Mouse (Mus musculus) neural tube, embryonic 14.5 days (tissue): ENCODE measurements around the gene Tef. TPM values are rescaled to one million over a fixed set of nuclear protein-coding genes. Genes with fewer than 3 reads are reported as not detected.

Experiments used
- ATAC-seq: fragments of 200-750 bp; cut with Nextera tagmentation; 2 replicates; pipeline ENCODE4 v1.8.0; 2017; ENCODE audit warnings: low read depth, mild to moderate bottlenecking, moderate TSS enrichment, moderate library complexity
- H3K27ac ChIP-seq: fragments of 300-500 bp; sonication (generic); 2 replicates; pipeline ENCODE4 v1.5.1; 2014; ENCODE audit warnings: low read depth, mild to moderate bottlenecking, control low read depth, low read length, moderate library complexity, mixed read lengths
- H3K27me3 ChIP-seq: fragments of 300-500 bp; sonication (generic); 2 replicates; pipeline ENCODE4 v1.6.1; 2014; ENCODE audit warnings: low read length; ENCODE audit not compliant: control insufficient read depth, insufficient read depth
- H3K36me3 ChIP-seq: fragments of 300-500 bp; sonication (generic); 2 replicates; pipeline ENCODE4 v1.6.1; 2014; ENCODE audit warnings: low read length, mixed read lengths; ENCODE audit not compliant: control insufficient read depth, insufficient read depth
- H3K4me1 ChIP-seq: fragments of 300-500 bp; sonication (generic); 2 replicates; pipeline ENCODE4 v1.6.1; 2014; ENCODE audit warnings: low read length; ENCODE audit not compliant: control insufficient read depth, insufficient read depth
- H3K4me2 ChIP-seq: fragments of 300-500 bp; sonication (generic); 2 replicates; pipeline ENCODE4 v1.6.1; 2014; ENCODE audit warnings: mild to moderate bottlenecking, low read depth, low read length, control low read depth
- H3K4me3 ChIP-seq: fragments of 300-500 bp; sonication (generic); 2 replicates; pipeline ENCODE4 v1.5.1; 2014; ENCODE audit warnings: low read depth, low read length, control low read depth, mixed read lengths
- H3K9ac ChIP-seq: fragments of 300-500 bp; sonication (generic); replicated peaks from 2 replicates; pipeline ENCODE4 v1.6.1; 2014; ENCODE audit warnings: low read depth, mild to moderate bottlenecking, control low read depth, low read length, mixed read lengths
- H3K9me3 ChIP-seq: fragments of 300-500 bp; sonication (generic); 2 replicates; pipeline ENCODE4 v1.6.1; 2016; ENCODE audit warnings: low read length; ENCODE audit not compliant: control insufficient read depth
- WGBS: fragments of 180-500 bp; shearing (Covaris S2); extraction: QIAGEN DNeasy Blood & Tissue Kit; methylation state at CpG from one replicate; pipeline ENCODE4 v1.1.7; 2014; 5-methylcytosine and 5-hydroxymethylcytosine counted together
- polyA plus RNA-seq: library from polyadenylated mRNA; unstranded; fragments of >200 nt; fragmentation: Nextera tagmentation; extraction: Ambion mirVana; gene quantifications from 2 replicates; pipeline ENCODE4 v1.2.1, GENCODE M21; 2014

Tef gene
- 17.9 and 19.3 TPM in 2 replicates for polyA plus RNA-seq

DNA sequence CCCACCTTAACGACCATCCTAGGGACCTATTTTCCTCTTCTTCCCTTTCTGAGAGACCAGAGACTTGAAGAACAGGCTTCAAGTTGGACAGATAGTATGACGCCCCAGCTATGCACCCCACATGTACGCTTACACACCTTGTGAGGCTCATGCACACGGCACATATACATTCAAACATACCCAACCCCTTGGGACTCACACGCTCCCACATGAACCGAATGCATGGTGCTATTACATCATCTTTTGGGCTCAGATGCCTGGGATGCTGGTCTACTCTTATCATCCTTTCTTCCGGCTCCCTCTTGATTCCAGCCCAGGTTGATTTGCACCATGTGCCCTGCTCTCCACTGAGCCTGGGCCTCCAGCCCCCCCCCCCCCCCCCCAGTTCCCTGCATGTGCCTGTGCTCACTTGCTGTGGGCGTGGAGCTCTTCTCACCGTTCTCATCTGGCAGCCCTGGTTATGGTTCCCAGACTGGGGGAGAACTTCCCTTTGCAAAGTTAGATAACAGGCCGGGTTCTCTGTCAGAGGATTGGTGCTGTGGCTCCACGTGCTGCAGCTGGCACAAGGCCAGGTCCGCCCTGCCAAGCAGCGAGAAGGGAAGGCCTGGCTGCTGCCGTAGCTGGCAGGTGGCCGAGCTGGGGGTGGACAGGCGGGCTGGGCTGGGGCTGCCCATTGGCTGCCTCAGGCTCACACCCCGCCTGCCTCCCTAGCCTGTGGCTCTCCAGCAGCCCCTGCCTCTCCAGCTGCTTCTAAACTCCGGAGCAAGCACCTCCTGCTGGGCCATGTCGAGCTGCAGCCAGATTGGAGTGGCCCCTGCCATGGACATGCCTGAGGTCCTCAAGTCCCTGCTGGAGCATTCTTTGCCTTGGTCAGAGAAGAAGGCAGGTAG lies at the start of gene Tef:
Gene Tef (plus strand): TSS at position 421 of the 890 bp plus-strand sequence.
- peak within 1 kb of the TSS; percentile 47; the same call in 1 of the 2 replicates for H3K9ac ChIP-seq
- H3K27me3 ChIP-seq: no peaks in the 10 kb centered on the region
- H3K9me3 ChIP-seq: no peaks in the 10 kb centered on the region
- peak; percentile 97 for ATAC-seq
- H3K4me3 ChIP-seq: peak within 1 kb of the TSS; percentile 22
- no peaks in the 10 kb centered on the region for H3K36me3 ChIP-seq
- WGBS: 27% methylated on average over 19 of the region's 19 CpGs
- peaks cover 13% of the 10 kb centered on the region; the same call in 1 of the 2 replicates for H3K4me1 ChIP-seq
- no peak within 1 kb of the TSS; the same call in 1 of the 2 replicates for H3K27ac ChIP-seq
- H3K4me2 ChIP-seq: peak within 1 kb of the TSS; percentile 49

DNA sequence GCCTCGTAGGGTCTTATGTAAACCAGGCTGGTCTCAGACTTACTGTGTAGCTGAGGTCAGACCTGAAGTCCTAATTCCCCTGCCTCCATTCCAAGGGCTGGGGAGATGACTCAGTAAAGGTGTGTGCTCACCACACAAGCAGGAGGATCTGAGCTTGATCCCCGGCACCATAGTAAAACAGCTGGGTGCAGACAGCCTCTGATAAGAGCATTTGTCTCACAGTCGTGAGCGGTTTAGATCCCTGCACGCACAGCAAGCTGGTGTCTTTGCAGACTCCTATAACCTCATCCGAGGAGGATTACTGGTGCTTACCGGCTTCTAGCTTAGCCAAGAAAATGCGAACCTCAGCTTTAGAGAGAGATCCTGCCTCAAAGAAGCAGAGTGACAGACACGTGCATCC lies 48.6 kb upstream of the Tef start:
- Histone ChIP-seq H3K27me3 (no peaks in the 10 kb centered on the region), H3K27ac (no peak overlapping the region), H3K36me3 (no peaks in the 10 kb centered on the region), H3K4me2 (no peak overlapping the region), H3K9ac (no peak overlapping the region), H3K4me3 (no peak overlapping the region), H3K9me3 (no peaks in the 10 kb centered on the region), H3K4me1 (peaks cover 9% of the 10 kb centered on the region; the same call in 1 of the 2 replicates)
- 96% methylated on average over 9 of the region's 9 CpGs for WGBS
- ATAC-seq: no peak

DNA sequence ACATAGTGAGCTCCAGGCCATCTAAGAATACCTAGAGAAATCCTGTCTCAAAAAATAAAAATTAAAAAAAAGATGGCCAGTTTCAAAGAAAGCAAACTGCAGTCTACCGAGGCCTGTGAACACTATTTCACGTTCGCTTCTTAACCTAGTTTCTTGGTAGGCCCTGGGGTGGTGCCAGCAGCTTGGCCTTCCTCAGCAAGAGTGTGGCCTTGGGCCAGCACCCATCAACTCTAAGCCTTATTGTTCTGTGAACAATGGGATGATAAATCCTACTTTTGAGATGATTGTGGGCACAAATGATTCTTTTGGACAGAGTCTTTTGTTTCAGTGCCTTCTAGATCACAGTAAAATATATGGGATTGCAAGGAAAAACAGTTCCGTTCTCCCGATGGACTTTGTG lies 43.5 kb upstream of the Tef start:
- no peak overlapping the region for H3K9ac ChIP-seq
- H3K4me2 ChIP-seq: no peak overlapping the region
- WGBS: 65% methylated on average over 5 of the region's 5 CpGs
- no peak for ATAC-seq
- no peaks in the 10 kb centered on the region for H3K27me3 ChIP-seq
- H3K9me3 ChIP-seq: no peaks in the 10 kb centered on the region
- no peaks in the 10 kb centered on the region for H3K36me3 ChIP-seq
- H3K27ac ChIP-seq: no peak overlapping the region
- H3K4me3 ChIP-seq: no peak overlapping the region
- H3K4me1 ChIP-seq: no peaks in the 10 kb centered on the region

DNA sequence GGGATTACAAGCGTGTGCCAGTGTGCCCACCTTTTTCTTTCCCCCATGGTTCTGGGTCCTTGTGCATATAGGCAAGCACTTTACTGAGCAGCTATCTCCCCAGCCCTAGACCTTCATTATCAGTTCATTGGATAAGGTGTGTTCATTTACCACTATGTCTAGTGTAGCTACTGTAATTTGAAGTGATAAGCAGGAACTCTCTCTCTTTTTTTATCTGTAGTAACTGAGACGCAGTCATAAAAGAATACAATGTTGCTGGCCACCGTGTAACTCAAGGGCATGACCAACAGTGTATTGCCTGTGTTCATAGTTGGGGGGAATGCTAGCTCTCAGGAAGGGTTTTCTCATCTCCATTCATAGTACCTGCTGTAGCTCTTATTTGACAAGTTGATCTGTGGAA lies 42.7 kb upstream of the Tef start:
- Histone ChIP-seq H3K9ac (no peak overlapping the region), H3K9me3 (no peaks in the 10 kb centered on the region), H3K4me3 (no peak overlapping the region), H3K27ac (no peak overlapping the region), H3K27me3 (no peaks in the 10 kb centered on the region), H3K4me2 (no peak overlapping the region), H3K36me3 (no peaks in the 10 kb centered on the region), H3K4me1 (no peaks in the 10 kb centered on the region)
- 97% methylated on average over 3 of the region's 3 CpGs for WGBS
- no peak for ATAC-seq

DNA sequence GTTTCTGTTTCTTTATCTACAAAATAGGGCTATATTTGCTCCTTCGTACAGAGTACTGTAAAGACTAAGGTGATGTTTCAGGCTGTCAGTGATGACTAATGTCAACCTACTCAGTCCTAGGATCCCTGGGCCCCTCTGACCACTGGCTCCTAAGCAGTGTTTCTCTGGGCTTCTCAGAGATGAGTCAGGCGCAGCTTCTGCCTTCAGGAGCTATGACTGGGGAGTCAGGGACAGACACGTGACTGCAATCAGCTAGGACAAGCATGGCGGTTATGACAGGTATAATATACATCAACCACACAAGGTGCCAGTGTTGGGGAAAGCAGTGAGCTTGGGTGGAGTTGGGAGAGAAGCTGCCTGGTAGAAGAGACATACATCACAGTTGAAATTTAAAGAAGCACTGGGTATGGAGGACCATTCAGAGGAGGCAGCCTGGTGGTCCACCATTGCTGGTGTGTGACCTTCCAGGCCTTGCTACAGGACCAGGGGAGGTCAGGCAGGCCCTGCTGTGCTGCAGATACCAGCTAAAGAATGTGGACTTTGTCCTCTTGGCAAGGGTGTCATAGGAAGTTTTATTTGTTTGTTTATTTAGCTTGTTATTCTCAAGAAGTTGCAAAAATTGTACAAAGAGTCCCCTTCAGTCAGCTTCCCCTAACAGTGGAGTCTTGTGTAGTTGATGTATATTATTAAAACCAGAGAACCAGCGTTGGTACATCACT lies 41.7 kb upstream of the Tef start:
- Histone ChIP-seq H3K4me3 (no peak overlapping the region), H3K4me2 (no peak overlapping the region), H3K36me3 (no peaks in the 10 kb centered on the region), H3K9me3 (no peaks in the 10 kb centered on the region), H3K27ac (no peak overlapping the region), H3K4me1 (no peaks in the 10 kb centered on the region), H3K9ac (no peak overlapping the region), H3K27me3 (no peaks in the 10 kb centered on the region)
- 94% methylated on average over 5 of the region's 5 CpGs for WGBS
- no peak for ATAC-seq

DNA sequence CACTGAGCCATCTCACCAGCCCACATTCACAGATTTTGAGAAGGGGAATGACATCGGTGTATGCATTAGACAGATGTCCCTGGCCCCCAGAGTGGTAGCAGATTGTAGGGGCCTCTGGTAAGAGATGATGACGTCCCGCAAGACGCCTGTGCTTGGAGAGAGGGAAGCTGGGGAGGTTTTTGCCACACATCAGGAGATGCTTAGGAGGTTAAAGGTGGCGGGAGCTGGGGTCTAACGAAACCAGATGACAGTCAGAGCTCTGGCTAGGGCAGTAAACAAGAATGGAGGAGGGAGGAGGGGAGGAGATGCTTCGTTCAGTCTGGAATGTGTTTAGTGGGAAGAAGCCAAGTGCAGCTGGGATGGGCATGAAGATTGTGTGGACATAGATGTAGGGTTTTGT lies 40.8 kb upstream of the Tef start:
- Histone ChIP-seq H3K9me3 (no peaks in the 10 kb centered on the region), H3K4me3 (no peak overlapping the region), H3K36me3 (no peaks in the 10 kb centered on the region), H3K27me3 (no peaks in the 10 kb centered on the region), H3K4me2 (no peak overlapping the region), H3K4me1 (no peaks in the 10 kb centered on the region), H3K27ac (no peak overlapping the region), H3K9ac (no peak overlapping the region)
- WGBS: 89% methylated on average over 7 of the region's 7 CpGs
- ATAC-seq: no peak

DNA sequence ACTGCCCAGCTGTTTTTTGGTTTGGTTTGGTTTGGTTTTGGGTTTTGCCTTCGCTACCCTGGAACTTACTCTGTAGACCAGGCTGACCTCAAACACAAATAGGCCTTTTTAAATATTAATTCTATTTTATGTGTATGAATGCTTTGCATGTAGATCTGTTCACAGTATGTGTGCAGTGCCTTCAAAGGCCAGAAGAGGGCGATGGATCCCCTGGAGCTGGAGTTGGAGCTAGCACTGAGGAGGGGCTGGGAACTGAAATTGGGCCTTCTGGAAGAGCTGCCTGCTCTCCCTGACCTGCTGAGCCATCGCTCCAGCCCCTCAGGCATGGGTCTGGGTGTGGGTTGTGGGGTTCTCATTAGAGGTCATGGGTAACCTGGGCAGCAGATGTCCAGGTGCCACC lies 40.3 kb upstream of the Tef start:
- Histone ChIP-seq H3K27ac (no peak overlapping the region), H3K27me3 (no peaks in the 10 kb centered on the region), H3K4me3 (no peak overlapping the region), H3K36me3 (no peaks in the 10 kb centered on the region), H3K4me1 (no peaks in the 10 kb centered on the region), H3K4me2 (no peak overlapping the region), H3K9me3 (no peaks in the 10 kb centered on the region), H3K9ac (no peak overlapping the region)
- ATAC-seq: no peak
- WGBS: 89% methylated on average over 3 of the region's 3 CpGs

DNA sequence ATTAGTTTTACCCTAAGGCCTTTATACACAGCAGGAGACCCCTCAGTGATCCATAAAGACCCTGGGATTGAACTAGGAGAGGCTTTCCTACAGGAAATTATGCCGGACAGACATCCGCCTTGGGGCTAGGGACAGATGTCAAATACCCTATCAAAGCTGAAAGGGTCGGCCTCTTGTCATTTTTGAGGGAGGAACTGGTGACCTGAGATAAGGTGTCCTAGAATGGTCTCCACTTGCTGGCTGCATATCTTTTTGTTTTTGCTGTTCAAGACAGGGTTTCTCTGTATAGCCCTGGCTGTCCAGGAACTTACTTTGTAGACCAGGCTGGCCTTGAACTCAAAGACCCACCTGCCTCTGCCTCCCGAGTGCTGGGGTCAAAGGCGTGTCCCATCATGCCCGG lies 37.6 kb upstream of the Tef start:
- H3K9ac ChIP-seq: no peak overlapping the region
- no peaks in the 10 kb centered on the region for H3K27me3 ChIP-seq
- no peak overlapping the region for H3K27ac ChIP-seq
- H3K9me3 ChIP-seq: no peaks in the 10 kb centered on the region
- H3K4me1 ChIP-seq: no peaks in the 10 kb centered on the region
- no peak overlapping the region for H3K4me2 ChIP-seq
- no peak overlapping the region for H3K4me3 ChIP-seq
- WGBS: 83% methylated on average over 6 of the region's 6 CpGs
- ATAC-seq: no peak
- H3K36me3 ChIP-seq: peaks cover 8% of the 10 kb centered on the region

DNA sequence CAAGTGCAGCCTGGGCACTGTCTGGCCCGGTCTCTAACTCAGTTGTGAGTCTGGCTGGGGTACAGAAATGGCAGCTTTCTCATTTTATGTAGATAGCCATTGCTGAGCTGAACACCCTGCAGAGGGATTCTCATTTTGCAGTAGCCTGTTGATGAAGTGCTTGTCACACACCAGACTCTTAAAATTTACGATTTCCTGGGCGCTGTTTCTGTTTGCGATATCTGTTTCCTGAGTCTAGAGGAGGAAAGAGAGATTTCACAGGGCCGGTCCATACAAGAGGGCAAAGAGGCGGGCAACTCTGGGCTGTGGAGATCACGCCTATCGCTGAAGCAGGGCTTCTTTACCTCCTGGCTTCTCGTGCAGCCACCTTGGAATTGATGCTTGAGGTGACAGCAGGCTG lies 36.6 kb upstream of the Tef start:
- Histone ChIP-seq H3K4me1 (no peaks in the 10 kb centered on the region), H3K27me3 (no peaks in the 10 kb centered on the region), H3K36me3 (peaks cover 14% of the 10 kb centered on the region), H3K27ac (no peak overlapping the region), H3K9me3 (no peaks in the 10 kb centered on the region), H3K9ac (no peak overlapping the region), H3K4me2 (no peak overlapping the region), H3K4me3 (no peak overlapping the region)
- 83% methylated on average over 9 of the region's 9 CpGs for WGBS
- no peak for ATAC-seq
